Mouse (Mus musculus) mature B cell (primary cell): ENCODE measurements around the gene Skap1.

Source experiments
- in situ Hi-C: fragments of 300-500 bp; cut with MboI; formaldehyde crosslinking; loops from 2 replicates; pipeline ENCODE4 v1.14.3; 2019

Skap1 gene

GRCm38 (mm10) chr11:96622782-96623181 is 158.4 kb downstream of the Skap1 start:
- in situ Hi-C loops, result no loop called here

- in situ Hi-C loops, result no loop called here
Measured at GRCm38 (mm10) chr11:96624436-96624835, 160.0 kb downstream of the Skap1 start.

GRCm38 (mm10) chr11:96629775-96630174 is 165.4 kb downstream of the Skap1 start:
- in situ Hi-C loops, result no loop called here

- in situ Hi-C loops, result no loop called here
Measured at GRCm38 (mm10) chr11:96631521-96631920, 167.1 kb downstream of the Skap1 start.

GRCm38 (mm10) chr11:96637927-96638326 is 173.5 kb downstream of the Skap1 start:
- in situ Hi-C loops, result no loop called here

- in situ Hi-C loops, result no loop called here
Measured at GRCm38 (mm10) chr11:96639805-96640204, 175.4 kb downstream of the Skap1 start.

- in situ Hi-C loops, result no loop called here
Measured at GRCm38 (mm10) chr11:96642173-96643140, 178.1 kb downstream of the Skap1 start.

GRCm38 (mm10) chr11:96644969-96645368 is 180.6 kb downstream of the Skap1 start:
- in situ Hi-C loops, result no loop called here

GRCm38 (mm10) chr11:96645538-96646037 is 181.2 kb downstream of the Skap1 start:
- in situ Hi-C loops, result no loop called here

- in situ Hi-C loops, result no loop called here
Measured at GRCm38 (mm10) chr11:96651848-96652247, 187.5 kb downstream of the Skap1 start.

- in situ Hi-C loops, result no loop called here
Measured at GRCm38 (mm10) chr11:96653867-96654266, 189.5 kb downstream of the Skap1 start.

- in situ Hi-C loops, result no loop called here
Measured at GRCm38 (mm10) chr11:96658420-96658819, 194.0 kb downstream of the Skap1 start.

- in situ Hi-C loops, result no loop called here
Measured at GRCm38 (mm10) chr11:96666924-96667323, 202.5 kb downstream of the Skap1 start.

GRCm38 (mm10) chr11:96668367-96668766 is 204.0 kb downstream of the Skap1 start:
- in situ Hi-C loops, result no loop called here

GRCm38 (mm10) chr11:96673792-96674191 is 209.4 kb downstream of the Skap1 start:
- in situ Hi-C loops, result no loop called here

- in situ Hi-C loops, result no loop called here
Measured at GRCm38 (mm10) chr11:96674786-96675365, 210.5 kb downstream of the Skap1 start.

- in situ Hi-C loops, result no loop called here
Measured at GRCm38 (mm10) chr11:96678026-96678425, 213.6 kb downstream of the Skap1 start.

- in situ Hi-C loops, result no loop called here
Measured at GRCm38 (mm10) chr11:96679026-96679425, 214.6 kb downstream of the Skap1 start.

- in situ Hi-C loops, result no loop called here
Measured at GRCm38 (mm10) chr11:96685381-96685780, 221.0 kb downstream of the Skap1 start.

GRCm38 (mm10) chr11:96686713-96687280 is 222.4 kb downstream of the Skap1 start:
- in situ Hi-C loops, result no loop called here

GRCm38 (mm10) chr11:96692250-96692649 is 227.9 kb downstream of the Skap1 start:
- in situ Hi-C loops, result no loop called here

GRCm38 (mm10) chr11:96693360-96693759 is 229.0 kb downstream of the Skap1 start:
- in situ Hi-C loops, result no loop called here

GRCm38 (mm10) chr11:96694774-96695173 is 230.4 kb downstream of the Skap1 start:
- in situ Hi-C loops, result no loop called here
